Mouse (Mus musculus) thymus, postnatal 0 days (tissue): ENCODE data around the gene Yars. TPM values are rescaled to one million over a fixed set of nuclear protein-coding genes. Genes with fewer than 3 reads are reported as not detected.

Experiments used
- DNase-seq: peaks from one replicate; pipeline ENCODE4 v3.0.0-alpha.2; 2015; ENCODE audit warnings: low spot score
- polyA plus RNA-seq: library from polyadenylated mRNA; unstranded; fragments of >200 nt; fragmentation: Nextera tagmentation; extraction: Ambion mirVana; gene quantifications from 2 replicates; pipeline ENCODE4 v1.2.1, GENCODE M21; 2015

Gene Yars
- polyA plus RNA-seq, 1 experiment from 2014 or later, result 50.6 TPM

GRCm38 (mm10) chr4:129227170-129227984 lies 37.8 kb downstream of the Yars start:
- DNase-seq, result no peak

- no peak for DNase-seq
Measured at GRCm38 (mm10) chr4:129227985-129228381, 38.4 kb downstream of the Yars start.

GRCm38 (mm10) chr4:129230926-129231325 lies 41.4 kb downstream of the Yars start:
- DNase-seq, result no peak

- no peak for DNase-seq
Measured at GRCm38 (mm10) chr4:129231594-129232450, 42.3 kb downstream of the Yars start.

- DNase-seq, result no peak
Measured at GRCm38 (mm10) chr4:129232561-129233360, 43.2 kb downstream of the Yars start.

- DNase-seq, result no peak
Measured at GRCm38 (mm10) chr4:129234488-129234887, 44.9 kb downstream of the Yars start.

GRCm38 (mm10) chr4:129235147-129235546 lies 45.6 kb downstream of the Yars start:
- DNase-seq, result no peak

- no peak for DNase-seq
Measured at GRCm38 (mm10) chr4:129236236-129236813, 46.8 kb downstream of the Yars start.

GRCm38 (mm10) chr4:129237843-129238441 lies 48.4 kb downstream of the Yars start:
- no peak for DNase-seq

- DNase-seq, result no peak
Measured at GRCm38 (mm10) chr4:129238579-129239016, 49.0 kb downstream of the Yars start.

- no peak for DNase-seq
Measured at GRCm38 (mm10) chr4:129239075-129239474, 49.5 kb downstream of the Yars start.

- no peak for DNase-seq
Measured at GRCm38 (mm10) chr4:129241898-129242297, 52.3 kb downstream of the Yars start.

- no peak for DNase-seq
Measured at GRCm38 (mm10) chr4:129242327-129242726, 52.8 kb downstream of the Yars start.

GRCm38 (mm10) chr4:129242761-129243160 lies 53.2 kb downstream of the Yars start:
- no peak for DNase-seq

GRCm38 (mm10) chr4:129244802-129245201 lies 55.2 kb downstream of the Yars start:
- DNase-seq, result no peak

GRCm38 (mm10) chr4:129246360-129247301 lies 57.1 kb downstream of the Yars start:
- DNase-seq, result no peak

- DNase-seq, result no peak
Measured at GRCm38 (mm10) chr4:129247381-129248242, 58.1 kb downstream of the Yars start.

GRCm38 (mm10) chr4:129248243-129248767 lies 58.7 kb downstream of the Yars start:
- DNase-seq, result no peak
